Mouse (Mus musculus) left cerebral cortex, adult 8-10 months (tissue): Measurements from ENCODE around the gene Phlpp1. TPM values are rescaled to one million over a fixed set of nuclear protein-coding genes. Genes with fewer than 3 reads are reported as not detected.
A peak's percentile ranks its signal among the peaks of the same experiment; 100 is the strongest.

Experiments
- DNase-seq, 2 experiments: peaks; one replicate each; pipeline ENCODE4 v3.0.0; 2022; ENCODE audit warnings: low spot score in 2 of 2
- total RNA-seq, 4 experiments: library from RNA; stranded (reverse); gene quantifications; 2 replicates each; pipeline ENCODE4 v1.2.4; 2022

Phlpp1 gene
- total RNA-seq = 10 to 100 TPM; 69.4 to 81.7 (median 75.3) TPM

DNA sequence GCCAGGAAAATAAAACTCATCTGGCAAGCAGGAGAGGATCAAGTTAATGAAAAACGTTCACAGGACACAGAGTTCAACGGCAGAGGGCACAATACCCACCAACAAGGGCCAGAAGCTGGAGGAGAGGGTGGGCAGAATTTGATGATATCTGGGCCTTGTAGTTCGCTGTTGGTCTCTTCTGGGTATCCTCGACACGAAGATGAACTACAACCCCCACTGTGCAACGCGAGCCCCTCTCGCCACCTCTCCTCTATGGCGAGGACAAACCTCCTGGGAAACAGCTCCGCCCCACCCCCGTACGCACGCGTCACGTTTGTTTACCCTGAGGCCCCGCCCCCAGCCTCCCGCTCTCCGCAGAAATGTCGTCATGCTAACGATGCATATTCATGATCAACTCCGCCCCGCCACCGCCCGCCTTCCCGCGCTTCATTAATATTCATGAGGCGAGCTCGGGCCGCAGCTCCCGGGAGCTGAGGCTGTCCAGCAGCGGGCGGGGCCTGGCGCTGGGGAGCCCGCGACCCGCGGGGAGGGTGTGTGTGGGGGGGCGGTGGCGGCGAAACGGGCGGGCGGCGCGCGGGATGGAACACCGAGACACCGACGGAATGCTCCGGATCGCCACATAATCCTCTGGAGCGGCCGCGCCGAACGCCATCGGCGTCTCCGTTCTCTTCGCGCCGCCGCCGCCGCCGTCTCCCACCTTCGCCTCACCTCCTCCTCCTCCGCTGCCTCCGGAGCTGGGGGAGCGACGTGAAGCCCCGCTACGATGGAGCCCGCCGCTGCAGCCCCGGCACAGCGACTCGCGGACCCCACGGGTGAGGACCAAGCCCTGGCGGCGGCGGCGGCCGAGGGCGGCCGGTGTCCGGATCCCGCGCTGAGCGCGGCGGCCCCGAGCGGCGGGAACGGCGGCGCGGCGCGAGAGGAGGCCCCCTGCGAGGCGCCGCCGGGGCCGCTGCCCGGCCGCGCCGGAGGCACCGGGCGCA lies at the start of gene Phlpp1:
Gene Phlpp1 (plus strand): TSS at position 512 of the 980 bp plus-strand sequence.
- DNase-seq = peak; percentile 99 to 100

DNA sequence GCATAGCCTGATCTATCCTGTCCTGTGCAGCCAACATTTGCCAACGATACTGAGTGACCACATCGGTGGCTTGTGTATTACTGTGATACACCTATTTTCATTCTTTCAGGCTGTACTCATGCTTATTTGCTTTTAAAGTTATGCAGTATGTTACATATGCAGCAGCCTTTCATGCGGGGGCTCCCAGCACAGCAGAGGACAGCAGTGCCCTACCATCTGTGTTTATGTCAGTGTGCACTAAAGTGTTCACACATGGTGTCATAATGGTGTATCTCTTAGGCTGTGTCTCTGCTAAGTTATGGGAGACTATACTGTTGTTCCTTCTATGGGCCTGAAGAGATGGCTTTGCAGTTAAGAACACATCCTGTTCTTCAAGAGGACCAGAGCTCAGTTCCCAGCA lies 45.0 kb upstream of the Phlpp1 start:
- DNase-seq = peak in 1 of 2 experiments; percentile 16

GRCm38 (mm10) chr1:106131697-106132349 lies 39.7 kb upstream of the Phlpp1 start:
- DNase-seq = no peak

DNA sequence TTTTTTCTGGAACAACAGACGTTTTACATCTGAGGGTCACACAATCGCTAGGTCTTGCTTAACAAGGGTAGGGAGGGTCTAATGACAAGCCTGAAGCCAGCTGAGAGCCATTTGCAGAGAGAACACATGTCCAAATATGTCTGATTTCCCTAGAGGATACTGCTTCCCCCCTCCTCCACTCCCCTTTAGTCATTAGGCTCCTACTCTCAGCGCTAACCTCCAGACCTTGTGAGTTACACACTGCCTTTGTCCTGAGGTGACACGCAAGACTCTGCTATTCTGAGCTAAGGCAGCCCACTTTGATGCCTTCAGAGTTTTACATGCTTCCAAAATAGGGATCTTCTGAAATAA lies 39.2 kb upstream of the Phlpp1 start:
- no peak for DNase-seq

DNA sequence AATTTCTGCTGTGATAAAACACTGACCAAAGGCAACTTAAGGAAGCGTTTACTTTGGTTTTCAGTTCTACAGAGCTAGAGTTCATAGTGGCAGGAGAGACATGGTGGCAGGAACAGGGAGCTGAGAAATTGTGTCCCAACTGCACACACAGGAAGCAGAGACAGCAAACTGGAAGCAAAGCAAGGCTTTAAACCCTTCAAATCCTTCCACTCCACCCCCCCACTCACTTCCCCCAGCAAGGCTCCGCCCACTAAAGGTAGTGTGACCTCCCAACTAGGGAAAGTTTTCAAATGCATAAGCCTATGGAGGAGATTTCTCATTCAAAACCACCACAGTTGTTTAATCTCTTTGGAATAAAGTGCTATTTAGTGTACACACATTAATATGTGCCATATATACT lies 32.9 kb upstream of the Phlpp1 start:
- no peak for DNase-seq

- DNase-seq = no peak
These were observed 32.4 kb upstream of the Phlpp1 start for GRCm38 (mm10) chr1:106139137-106139536.

- DNase-seq = no peak
These were observed 29.5 kb upstream of the Phlpp1 start for GRCm38 (mm10) chr1:106142010-106142409.

GRCm38 (mm10) chr1:106144534-106144933 lies 27.0 kb upstream of the Phlpp1 start:
- no peak for DNase-seq

GRCm38 (mm10) chr1:106145055-106145454 lies 26.5 kb upstream of the Phlpp1 start:
- DNase-seq = no peak

- DNase-seq = no peak
These were observed 25.9 kb upstream of the Phlpp1 start for GRCm38 (mm10) chr1:106145565-106146190.

- no peak for DNase-seq
These were observed 22.9 kb upstream of the Phlpp1 start for GRCm38 (mm10) chr1:106148386-106149380.

DNA sequence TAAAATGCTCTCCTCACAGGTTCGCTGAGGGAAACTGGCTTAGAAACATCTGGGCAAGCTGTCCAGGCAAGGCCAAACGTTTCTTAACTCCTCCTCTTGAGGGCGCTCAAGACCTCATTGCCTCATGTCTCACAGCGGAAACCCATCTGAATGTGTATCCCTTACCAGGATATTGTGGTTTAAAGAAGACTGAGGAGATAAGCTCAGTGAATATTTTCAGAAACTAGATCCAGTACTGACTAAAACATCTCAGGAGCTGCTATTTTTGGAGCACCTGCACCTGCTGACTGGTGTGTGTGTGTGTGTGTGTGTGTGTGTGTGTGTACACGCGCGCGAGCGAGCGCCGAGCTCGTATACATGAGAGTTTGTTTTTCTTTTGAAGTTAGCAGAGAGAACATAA lies 19.7 kb upstream of the Phlpp1 start:
- DNase-seq = no peak

DNA sequence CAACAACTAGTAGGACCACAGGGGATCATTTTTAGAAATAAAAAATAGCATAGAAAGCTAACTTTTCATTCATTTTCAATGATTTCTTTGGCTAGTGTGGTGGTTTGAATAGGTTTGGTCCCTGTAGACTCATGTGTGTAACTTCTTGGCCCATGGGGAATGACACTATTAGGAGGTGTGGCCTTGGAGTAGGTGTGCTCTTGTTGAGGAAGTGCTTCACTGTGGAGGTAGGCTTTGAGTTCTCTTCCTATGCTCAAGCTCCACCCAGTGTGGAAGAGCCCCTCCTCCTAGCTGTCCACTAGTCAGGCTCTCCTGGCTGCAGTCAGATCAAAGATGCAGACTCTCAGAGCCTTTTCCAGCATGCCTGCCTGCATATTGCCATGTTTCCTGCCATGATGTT lies 18.8 kb upstream of the Phlpp1 start:
- DNase-seq = no peak

DNA sequence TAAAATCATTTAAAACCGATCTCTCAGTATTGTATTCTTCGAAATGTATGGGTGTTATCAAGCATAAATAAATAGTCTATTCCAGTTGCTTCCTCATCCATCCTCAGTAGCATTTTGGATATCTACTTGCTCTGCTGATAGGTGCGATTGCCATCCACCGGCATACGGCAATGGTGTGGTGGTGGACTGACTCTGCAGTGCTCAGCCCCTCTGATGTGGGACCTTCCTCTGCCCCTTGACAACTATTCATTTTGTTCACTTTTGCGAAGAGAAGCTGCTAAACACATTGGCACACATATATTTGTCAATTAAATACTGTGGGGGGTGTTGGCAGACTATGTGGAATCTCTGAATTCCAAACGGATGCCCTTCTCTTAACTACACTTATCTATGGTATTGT lies 17.0 kb upstream of the Phlpp1 start:
- no peak for DNase-seq

DNA sequence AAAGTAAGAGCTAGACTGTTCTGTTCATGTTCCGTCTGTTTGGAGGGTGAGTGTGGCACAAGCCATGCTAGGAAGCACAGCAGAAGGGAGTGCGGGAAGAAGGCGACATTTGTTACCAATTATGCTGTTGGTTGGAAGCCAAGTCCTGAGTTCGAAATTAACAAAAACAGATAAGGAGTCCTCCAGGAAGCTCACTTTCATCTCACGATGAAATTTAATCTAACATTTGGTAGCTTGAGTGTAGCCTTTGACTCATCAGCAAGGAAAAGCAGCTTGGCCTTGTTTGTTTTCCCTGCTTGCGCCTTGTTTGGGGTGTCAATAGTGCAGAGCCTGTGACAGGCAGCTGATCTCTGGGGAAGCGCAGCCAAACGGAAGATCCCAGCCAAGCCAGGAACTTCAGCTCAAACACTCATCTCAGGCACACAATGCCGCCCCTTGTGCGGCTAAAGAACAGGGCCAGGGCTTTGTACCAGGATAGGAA lies 16.4 kb upstream of the Phlpp1 start:
- peak; percentile 38 to 77 for DNase-seq

GRCm38 (mm10) chr1:106155702-106156101 lies 15.8 kb upstream of the Phlpp1 start:
- no peak for DNase-seq

DNA sequence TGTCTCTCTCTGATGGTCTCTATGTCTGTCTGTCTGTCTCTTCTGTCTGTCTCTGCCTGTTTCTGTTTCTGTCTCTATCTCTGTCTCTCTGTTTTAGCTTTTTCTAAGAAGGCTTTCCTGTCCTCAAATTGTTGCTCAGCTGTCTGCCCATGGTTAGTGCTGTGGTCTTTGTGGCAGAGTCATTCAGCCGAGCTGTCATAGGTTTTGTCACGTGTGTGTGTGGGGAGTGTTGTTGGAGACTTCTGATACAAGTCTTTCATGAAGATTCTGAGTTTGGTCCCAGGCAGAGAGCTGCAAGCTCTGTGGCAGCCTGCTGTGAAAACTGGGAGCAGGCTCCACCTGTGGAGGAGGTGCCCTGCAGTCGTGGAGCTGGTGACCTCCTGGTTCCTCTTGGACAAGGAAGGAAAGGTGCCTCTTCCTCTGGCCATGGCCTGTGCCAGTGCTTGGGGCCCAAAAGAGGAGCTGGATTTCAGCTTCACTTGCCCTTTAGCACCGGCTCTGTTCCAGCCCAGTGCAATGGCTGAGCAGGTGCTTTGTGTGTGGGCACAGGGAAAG lies 13.5 kb upstream of the Phlpp1 start:
- DNase-seq = no peak

DNA sequence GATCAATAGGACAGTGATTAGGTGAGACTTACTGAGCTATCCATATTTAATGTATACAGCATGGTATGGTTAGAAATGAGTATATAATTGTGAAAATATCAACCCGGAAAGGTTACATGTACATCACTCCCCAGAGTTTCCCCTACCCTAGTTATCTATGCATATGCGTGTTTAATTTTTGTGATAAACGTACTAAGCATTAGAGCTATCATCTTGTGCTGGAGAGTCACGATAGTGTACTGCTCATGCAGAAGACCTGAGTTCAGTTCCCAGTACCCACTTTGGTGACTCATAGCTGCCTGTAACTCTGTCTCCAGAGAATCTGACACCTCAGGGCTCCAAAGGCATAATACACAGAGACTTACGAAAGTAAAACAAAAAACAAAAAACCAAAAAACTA lies 11.9 kb upstream of the Phlpp1 start:
- no peak for DNase-seq

DNA sequence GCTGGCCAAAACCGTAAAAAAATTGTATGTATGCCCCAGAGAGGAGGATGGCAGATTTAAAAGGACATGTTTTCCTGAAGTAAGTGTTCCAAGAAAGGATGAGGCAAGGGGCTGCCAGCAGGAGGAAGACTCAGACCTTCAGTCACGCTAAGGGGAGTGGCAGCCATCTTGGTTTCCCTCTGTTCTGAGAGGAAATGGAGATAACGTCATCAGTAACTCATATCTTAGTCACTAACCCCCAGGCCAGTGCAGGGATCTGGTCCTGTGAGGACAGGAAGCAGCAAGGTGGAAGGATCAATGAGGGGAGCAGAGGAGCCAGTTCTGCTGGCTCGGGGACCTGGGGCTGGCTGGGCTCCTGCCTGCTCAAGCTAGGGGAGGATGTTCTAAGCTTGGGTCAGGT lies 10.6 kb upstream of the Phlpp1 start:
- no peak for DNase-seq

DNA sequence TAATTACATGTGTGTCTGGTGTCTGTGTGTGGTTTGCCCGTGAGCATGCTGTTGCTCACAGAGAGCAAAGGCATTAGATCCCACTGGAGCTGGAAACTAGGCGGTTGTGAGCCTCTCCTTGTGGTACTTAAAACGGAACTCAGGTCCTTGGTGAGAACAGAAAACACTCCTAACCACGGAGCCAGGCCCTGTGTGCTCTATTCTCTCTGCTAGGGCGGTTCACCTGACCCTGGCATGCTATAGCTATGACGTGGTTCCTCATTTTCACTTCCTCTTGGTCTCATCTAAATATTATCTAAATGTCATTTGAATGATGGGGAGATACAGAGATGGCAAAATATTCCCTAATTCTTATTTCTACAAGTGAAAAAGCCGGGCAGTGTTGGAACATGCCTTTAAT lies 9.0 kb upstream of the Phlpp1 start:
- DNase-seq = no peak

DNA sequence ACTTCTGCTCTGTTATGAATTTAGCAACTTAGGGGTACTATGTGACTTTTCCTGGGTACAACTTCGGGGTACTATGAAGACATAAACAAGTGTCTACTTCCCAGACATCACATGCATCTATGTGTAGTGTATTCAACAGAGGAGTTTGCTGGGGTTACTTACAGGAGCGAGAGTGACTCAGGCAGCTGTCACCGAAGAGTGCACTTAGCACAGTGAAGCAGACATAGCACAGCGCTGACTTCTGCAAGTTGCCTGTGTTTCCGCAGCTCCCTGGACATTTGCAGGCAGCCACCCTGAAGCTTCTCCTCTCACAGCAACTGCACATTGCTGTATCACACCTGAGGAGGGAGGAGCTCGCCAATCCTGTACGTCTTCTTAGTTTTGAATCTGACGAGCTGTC lies 8.2 kb upstream of the Phlpp1 start:
- no peak for DNase-seq
